Mouse (Mus musculus) right cerebral cortex, postnatal 25 days (tissue): ENCODE measurements around the gene Txndc17.

Source experiments
- DNase-seq: peaks from one replicate; pipeline ENCODE4 v3.0.0; 2022

The Txndc17 gene

DNA sequence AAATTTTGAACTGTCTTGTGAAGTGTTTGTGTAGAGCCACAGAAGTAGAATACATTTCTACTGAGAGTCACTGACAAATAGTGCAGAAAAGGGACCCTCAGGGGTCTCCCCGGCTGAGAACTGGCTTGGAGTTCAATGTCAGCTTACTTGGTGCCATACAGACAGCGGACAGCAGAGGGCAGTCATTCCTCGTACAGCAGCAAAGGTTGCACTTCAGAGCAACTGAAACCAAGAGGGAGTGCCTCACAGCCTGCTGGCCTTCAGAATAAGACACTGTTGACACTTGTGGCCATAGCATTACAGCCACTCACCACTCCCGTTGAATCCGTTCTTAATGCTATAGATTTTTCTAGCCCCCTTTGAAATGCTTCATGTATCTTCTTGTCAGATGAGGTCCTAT, 17.5 kb downstream of the Txndc17 start:
- DNase-seq = peak; percentile 69

DNA sequence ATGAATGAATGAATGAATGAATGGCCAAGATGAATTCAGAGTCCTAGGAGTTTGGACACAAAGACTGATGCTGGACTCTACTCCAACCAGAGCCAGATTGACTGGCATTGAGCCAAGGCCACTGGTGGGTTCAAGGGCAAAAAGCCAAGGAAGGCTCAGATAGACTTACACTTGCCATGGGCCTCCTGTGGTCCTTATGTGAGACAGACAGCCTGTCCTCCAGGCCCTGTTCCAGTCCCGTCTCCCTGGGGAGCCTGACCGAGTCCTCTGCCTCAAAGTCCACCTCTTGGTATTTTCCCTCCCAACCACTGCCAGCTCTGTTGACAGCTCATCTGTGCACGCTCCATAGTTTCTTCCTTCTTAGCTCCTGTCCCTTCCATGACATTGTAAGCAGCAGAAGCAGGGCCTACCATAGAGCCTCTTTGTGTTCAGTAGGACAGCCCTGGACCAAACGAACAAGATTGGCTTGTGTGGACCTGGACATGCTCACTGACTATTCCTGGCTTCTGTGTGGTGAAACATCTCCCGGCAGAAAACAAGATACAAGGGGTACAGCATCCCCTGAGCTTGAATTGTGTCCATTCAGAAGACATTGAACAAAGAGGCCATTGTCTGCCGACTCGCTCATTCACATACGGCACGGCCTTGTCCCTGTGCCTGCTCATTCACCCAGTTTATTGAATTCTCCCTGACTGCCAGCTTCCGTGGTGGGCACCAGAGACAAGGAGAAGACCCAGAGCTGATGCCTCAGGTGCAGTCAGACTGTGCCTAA, 18.9 kb downstream of the Txndc17 start:
- DNase-seq = no peak

DNA sequence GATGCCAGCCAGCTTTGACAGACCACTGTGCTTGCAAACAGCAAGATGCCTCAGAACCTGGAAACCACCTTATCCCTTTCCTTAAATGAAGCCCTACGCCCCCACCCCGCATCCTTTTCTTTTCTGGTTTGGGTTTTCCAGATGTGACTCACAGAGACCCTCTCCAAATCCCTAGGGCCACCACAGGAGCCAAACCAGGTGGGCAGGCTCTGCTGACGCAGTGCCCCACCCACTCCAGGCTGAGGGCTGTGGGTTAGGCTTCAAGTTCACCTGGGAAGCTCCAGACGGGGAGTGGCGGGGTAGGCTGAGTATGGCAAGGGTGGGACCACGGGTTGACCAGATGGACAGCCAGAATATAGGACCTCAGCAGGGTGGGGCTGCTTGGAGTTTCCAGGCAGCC, 19.6 kb downstream of the Txndc17 start:
- no peak for DNase-seq

DNA sequence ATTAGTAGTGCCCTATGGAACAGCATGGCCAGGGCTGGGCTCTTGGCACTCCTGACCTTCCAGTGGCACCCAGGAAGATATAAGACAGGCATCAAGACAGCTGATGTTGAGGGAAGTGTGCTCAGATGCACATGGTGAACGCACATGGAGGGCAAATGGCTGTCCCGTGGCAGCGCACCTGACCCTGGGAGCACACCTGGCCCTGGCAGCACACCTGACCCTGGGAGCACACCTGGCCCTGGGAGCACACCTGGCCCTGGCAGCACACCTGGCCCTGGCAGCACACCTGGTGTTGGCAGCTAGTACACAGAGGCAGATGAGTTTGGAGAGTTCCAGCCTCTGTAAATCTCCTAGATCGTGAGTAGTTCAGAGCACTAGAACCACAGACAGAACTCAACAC, 21.2 kb downstream of the Txndc17 start:
- DNase-seq = no peak

DNA sequence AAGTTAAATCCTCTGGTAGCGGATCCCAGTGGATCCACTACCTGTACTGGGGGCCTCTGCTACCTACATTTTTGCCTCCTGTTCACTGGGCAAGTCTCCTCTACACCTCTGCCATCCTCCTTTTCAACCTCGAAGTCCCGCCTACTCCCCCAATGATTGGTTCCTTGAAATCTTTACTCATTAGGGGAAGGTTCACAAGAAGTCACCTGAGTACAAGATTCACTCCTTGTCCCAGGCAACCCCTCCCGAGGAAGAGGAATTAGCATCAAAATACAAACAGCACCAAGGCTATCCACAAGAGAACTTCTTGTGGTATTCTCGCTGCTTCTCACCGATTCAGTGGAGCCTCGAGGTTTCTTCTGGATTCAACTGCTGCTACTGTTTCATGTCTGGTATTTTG, 24.7 kb downstream of the Txndc17 start:
- DNase-seq = no peak

DNA sequence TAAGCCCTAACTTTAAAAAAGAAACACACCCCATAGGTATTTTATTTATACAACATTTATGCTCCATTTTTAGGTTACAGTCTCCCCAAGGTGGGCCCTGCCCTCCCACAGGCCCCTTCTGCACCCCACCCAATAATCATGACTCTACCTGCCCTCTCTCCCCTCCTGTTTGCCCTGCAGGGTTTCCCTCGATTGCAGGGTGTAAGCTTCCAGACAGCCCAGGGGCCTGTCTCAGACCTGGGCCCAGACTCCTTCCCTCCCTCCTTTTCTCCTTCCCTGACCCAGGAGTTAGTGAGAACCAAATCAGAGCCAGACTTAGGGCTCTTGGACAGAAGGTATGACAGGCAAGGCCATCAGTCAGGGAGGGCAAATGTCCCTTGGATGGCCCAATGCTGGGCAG, 25.6 kb downstream of the Txndc17 start:
- no peak for DNase-seq

DNA sequence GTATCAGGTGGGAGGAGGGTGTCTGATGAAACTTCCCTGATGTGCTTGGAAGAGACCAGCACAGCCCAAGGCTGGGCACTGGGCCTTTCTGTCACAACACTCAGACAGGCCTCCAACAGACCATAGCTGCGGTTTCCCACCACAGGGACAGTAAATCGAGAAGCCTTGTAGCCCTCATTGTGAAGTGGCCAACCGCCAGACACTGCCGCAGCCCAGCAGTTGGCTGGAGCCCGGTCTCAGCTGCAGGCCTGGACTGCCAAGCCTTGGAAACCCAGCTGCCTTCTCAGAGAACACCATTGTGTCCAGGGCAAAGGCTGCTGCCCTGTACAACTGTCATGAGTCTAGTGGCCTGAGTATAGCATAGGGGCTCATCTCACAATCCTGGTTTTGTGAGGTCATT, 26.7 kb downstream of the Txndc17 start:
- peak; percentile 17 for DNase-seq

DNA sequence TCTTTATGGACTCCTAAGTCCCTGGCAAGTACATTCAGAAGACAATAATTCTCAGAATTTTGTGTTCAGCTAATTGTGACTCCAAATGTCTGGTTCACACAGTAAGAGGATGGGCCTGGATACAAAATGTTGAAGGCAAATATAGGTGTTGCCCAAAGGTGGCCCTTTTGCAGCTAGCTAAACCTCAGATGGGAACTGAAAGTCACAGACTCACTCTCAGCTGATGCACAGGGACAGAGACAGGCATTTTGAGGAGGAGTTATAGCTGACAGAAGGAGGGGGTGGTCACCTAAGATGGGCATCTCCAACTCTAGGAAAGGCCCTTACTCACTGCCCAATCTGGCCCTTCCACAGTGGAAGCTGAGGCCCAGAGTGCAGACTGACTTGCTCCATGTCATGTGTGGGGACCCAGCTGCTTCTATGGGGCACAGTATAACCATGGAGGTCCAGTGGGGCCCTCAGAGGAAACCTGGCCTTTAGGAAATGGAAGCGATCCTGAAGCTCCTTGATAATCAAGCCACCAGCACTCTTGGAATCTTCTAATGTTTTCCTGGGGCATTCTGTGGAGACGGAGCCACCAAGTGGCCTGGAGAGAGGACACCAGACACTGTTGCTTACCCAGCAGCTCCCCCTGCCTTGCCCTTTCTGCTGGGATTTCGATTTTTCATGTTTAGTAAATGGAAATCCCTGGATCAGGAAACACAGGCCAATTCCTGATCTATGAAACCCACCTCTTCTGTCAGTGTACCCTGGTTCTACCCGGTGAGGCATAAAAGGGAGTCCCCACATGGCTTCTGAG, 32.9 kb downstream of the Txndc17 start:
- DNase-seq = no peak

DNA sequence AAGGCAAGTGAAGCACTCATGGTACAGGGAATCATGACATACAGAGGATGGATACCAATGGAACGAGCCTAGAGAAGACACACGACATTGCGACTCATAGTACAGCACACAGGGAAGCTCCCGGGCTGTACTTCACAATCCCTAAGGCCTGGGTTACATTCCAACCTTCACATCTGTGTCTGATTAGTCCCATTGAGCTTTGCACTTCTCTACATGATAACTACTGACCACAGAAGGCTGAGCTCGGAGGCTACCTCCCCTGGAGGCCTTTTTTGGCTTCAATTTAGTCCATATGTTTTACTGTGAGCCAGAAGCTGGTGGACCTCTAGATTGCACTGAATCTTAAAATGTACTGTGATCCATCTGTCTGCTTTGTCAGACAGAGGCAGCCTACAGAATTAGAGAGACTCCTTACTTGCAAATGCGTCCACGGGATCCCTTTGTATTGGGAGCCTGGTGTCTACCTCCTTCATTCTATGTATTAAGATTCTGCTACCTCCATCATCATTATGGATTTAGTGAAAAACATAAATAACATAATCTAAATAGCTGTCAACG, 37.9 kb downstream of the Txndc17 start:
- peak; percentile 21 for DNase-seq

DNA sequence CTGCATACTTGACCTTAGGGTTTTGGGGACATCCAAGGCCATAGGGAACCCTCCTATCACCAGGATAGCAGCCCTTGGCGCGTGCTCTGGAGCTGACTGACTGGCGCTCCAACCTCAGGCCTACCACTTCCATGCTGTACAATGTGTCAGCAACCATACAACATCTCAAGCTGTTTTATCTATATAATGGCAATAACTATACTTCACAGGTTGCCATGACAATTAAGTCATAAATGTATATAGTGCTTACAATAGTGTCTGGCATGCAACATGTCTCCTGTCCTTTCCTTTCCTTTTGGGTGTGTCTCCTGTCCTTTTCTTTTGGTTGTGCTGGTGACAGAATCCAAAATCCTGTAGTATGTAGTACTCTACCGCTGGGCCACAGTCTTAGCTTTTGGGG, 48.3 kb downstream of the Txndc17 start:
- DNase-seq = no peak

DNA sequence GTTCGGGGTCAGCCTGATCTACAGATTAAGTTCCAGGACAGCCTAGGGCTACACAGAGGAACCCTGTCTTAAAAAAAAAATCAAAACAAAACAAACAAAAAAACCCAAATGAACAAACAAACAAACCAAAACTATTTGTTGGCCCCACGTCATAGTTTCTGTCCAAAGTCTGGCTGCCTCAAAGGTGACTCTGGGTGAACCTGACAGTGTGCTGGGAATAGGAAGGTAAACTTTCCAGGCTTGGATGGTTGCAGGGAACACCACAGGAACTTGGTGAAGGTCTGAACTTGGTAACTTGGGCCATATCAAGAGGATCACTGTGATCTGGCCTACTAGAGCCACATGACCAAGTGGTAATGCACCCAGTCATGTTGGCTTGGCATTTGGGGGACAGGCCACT, 49.1 kb downstream of the Txndc17 start:
- DNase-seq = no peak
